Mouse (Mus musculus): ENCODE measurements around the gene Mapkap1. TPM values are rescaled to one million over a fixed set of nuclear protein-coding genes. Genes with fewer than 3 reads are reported as not detected.

The Mapkap1 gene
- polyA plus RNA-seq, 2 experiments: 61.1 to 110 TPM

- no peaks in the 10 kb centered on the region for H3K27me3 ChIP-seq (ENCODE audit: control insufficient read depth, insufficient read depth, low read length)
- H3K4me1 ChIP-seq (ENCODE audit: control insufficient read depth, insufficient read depth, low read length): peaks cover 3% of the 10 kb centered on the region; the same call in 1 of the 2 replicates
- no peak overlapping the region for H3K27ac ChIP-seq (replicated peaks; ENCODE audit: low read depth, low read length)
- no peak for TF ChIP-seq POLR2A (IDR thresholded peaks at IDR 0.05; ENCODE audit: borderline replicate concordance, extremely low read depth, insufficient read depth, insufficient read length)
- H3K9me3 ChIP-seq (ENCODE audit: control insufficient read depth, low read length): no peaks in the 10 kb centered on the region
- no peak for DNase-seq (ENCODE audit: low spot score)
- no peak for ATAC-seq (ENCODE audit: low FRiP score, low read depth)
- WGBS: 88% methylated on average over 13 of the region's 13 CpGs
- no peak overlapping the region for H3K4me2 ChIP-seq (replicated peaks; ENCODE audit: low read depth, low read length, severe bottlenecking)
- H3K36me3 ChIP-seq (ENCODE audit: control insufficient read depth, insufficient read depth, low read length): no peaks in the 10 kb centered on the region
- no peak overlapping the region for H3K9ac ChIP-seq (ENCODE audit: low read depth, low read length, severe bottlenecking)
- H3K4me3 ChIP-seq (replicated peaks; ENCODE audit: low read length): no peak overlapping the region
Measured at GRCm38 (mm10) chr2:34544646-34545395, 138.2 kb downstream of the Mapkap1 start.

DNA sequence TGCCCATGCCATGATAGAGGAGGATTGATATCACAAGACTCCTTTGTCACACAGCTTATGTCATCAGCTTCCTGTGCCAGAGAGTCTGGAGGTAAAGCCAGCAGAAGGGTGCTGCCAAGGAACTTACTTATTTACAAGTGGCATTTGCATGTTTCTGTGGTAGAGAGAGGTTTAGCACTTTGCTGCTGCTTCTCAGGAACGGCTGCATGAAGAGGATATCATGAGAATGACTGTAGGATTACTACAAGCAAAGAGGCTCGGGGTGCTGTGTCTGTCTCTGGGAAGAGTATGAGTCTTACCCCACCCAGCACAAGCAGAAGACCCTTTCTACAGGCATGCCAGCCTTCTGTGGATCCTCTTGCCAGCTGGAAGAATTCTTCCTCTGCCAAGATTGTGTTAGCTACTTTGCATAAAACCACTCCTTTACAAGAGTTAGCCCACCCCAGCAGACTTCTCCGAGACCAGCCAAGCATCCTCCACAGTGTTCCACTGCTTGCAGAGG is 139.7 kb downstream of the Mapkap1 start:
- no peak overlapping the region for H3K4me2 ChIP-seq (replicated peaks; ENCODE audit: low read depth, low read length, severe bottlenecking)
- 69% methylated on average over 3 of the region's 3 CpGs for WGBS
- H3K27me3 ChIP-seq (ENCODE audit: control insufficient read depth, insufficient read depth, low read length): no peaks in the 10 kb centered on the region
- H3K9ac ChIP-seq (ENCODE audit: low read depth, low read length, severe bottlenecking): no peak overlapping the region
- H3K4me3 ChIP-seq (replicated peaks; ENCODE audit: low read length): no peak overlapping the region
- H3K36me3 ChIP-seq (ENCODE audit: control insufficient read depth, insufficient read depth, low read length): no peaks in the 10 kb centered on the region
- H3K9me3 ChIP-seq (ENCODE audit: control insufficient read depth, low read length): no peaks in the 10 kb centered on the region
- ATAC-seq (ENCODE audit: low FRiP score, low read depth) (no peak), DNase-seq (ENCODE audit: low spot score) (no peak)
- no peak for TF ChIP-seq POLR2A (IDR thresholded peaks at IDR 0.05; ENCODE audit: borderline replicate concordance, extremely low read depth, insufficient read depth, insufficient read length)
- no peak overlapping the region for H3K27ac ChIP-seq (replicated peaks; ENCODE audit: low read depth, low read length)
- peaks cover 3% of the 10 kb centered on the region; the same call in 1 of the 2 replicates for H3K4me1 ChIP-seq (ENCODE audit: control insufficient read depth, insufficient read depth, low read length)

GRCm38 (mm10) chr2:34547516-34547915 is 140.9 kb downstream of the Mapkap1 start:
- Histone ChIP-seq H3K9ac (ENCODE audit: low read depth, low read length, severe bottlenecking) (no peak overlapping the region), H3K27ac (replicated peaks; ENCODE audit: low read depth, low read length) (no peak overlapping the region), H3K27me3 (ENCODE audit: control insufficient read depth, insufficient read depth, low read length) (no peaks in the 10 kb centered on the region), H3K36me3 (ENCODE audit: control insufficient read depth, insufficient read depth, low read length) (no peaks in the 10 kb centered on the region), H3K4me3 (replicated peaks; ENCODE audit: low read length) (no peak overlapping the region), H3K4me2 (replicated peaks; ENCODE audit: low read depth, low read length, severe bottlenecking) (no peak overlapping the region), H3K9me3 (ENCODE audit: control insufficient read depth, low read length) (no peaks in the 10 kb centered on the region), H3K4me1 (ENCODE audit: control insufficient read depth, insufficient read depth, low read length) (peaks cover 3% of the 10 kb centered on the region; the same call in 1 of the 2 replicates)
- 92% methylated on average over 4 of the region's 4 CpGs for WGBS
- DNase-seq (ENCODE audit: low spot score) (no peak), ATAC-seq (ENCODE audit: low FRiP score, low read depth) (no peak)
- TF ChIP-seq POLR2A (IDR thresholded peaks at IDR 0.05; ENCODE audit: borderline replicate concordance, extremely low read depth, insufficient read depth, insufficient read length): no peak

DNA sequence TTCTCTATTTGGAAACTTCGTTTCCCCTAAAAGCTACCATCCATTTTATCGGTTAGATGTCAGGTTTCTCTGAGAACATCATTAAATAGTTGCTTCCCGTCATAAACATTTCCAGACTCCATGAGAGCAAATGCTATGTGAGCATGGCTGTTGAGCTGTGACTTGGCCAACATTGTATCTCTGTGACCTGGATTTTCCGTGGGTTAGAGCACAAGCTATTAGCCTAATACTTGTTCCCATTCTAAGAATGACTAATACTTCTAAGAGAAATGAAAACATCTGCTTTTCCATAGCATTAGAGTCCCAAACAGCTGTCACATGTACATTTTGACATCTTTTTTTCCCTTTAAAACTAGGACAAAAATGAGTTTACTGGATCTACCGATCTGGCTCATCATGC is 142.4 kb downstream of the Mapkap1 start:
- Histone ChIP-seq H3K4me1 (ENCODE audit: control insufficient read depth, insufficient read depth, low read length) (no peaks in the 10 kb centered on the region), H3K4me2 (replicated peaks; ENCODE audit: low read depth, low read length, severe bottlenecking) (no peak overlapping the region), H3K9ac (ENCODE audit: low read depth, low read length, severe bottlenecking) (no peak overlapping the region), H3K27me3 (ENCODE audit: control insufficient read depth, insufficient read depth, low read length) (no peaks in the 10 kb centered on the region), H3K27ac (replicated peaks; ENCODE audit: low read depth, low read length) (no peak overlapping the region), H3K9me3 (ENCODE audit: control insufficient read depth, low read length) (no peaks in the 10 kb centered on the region), H3K36me3 (ENCODE audit: control insufficient read depth, insufficient read depth, low read length) (no peaks in the 10 kb centered on the region), H3K4me3 (replicated peaks; ENCODE audit: low read length) (no peak overlapping the region)
- 73% methylated on average over 5 of the region's 5 CpGs for WGBS
- ATAC-seq (ENCODE audit: low FRiP score, low read depth): no peak
- TF ChIP-seq POLR2A (IDR thresholded peaks at IDR 0.05; ENCODE audit: borderline replicate concordance, extremely low read depth, insufficient read depth, insufficient read length): no peak
- no peak for DNase-seq (ENCODE audit: low spot score)

- no peak overlapping the region for H3K27ac ChIP-seq (replicated peaks; ENCODE audit: low read depth, low read length)
- no peak for TF ChIP-seq POLR2A (IDR thresholded peaks at IDR 0.05; ENCODE audit: borderline replicate concordance, extremely low read depth, insufficient read depth, insufficient read length)
Measured at GRCm38 (mm10) chr2:34549469-34549868, 142.9 kb downstream of the Mapkap1 start.

More at GRCm38 (mm10) chr2:34549469-34549868, 142.9 kb downstream of the Mapkap1 start:
- H3K4me3 ChIP-seq (replicated peaks; ENCODE audit: low read length): no peak overlapping the region
- H3K9me3 ChIP-seq (ENCODE audit: control insufficient read depth, low read length): no peaks in the 10 kb centered on the region
- H3K27me3 ChIP-seq (ENCODE audit: control insufficient read depth, insufficient read depth, low read length): no peaks in the 10 kb centered on the region
- H3K4me1 ChIP-seq (ENCODE audit: control insufficient read depth, insufficient read depth, low read length): no peaks in the 10 kb centered on the region; the same call in 1 of the 2 replicates
- H3K36me3 ChIP-seq (ENCODE audit: control insufficient read depth, insufficient read depth, low read length): no peaks in the 10 kb centered on the region
- no peak overlapping the region for H3K4me2 ChIP-seq (replicated peaks; ENCODE audit: low read depth, low read length, severe bottlenecking)
- DNase-seq (ENCODE audit: low spot score) (no peak), ATAC-seq (ENCODE audit: low FRiP score, low read depth) (no peak)
- no peak overlapping the region for H3K9ac ChIP-seq (ENCODE audit: low read depth, low read length, severe bottlenecking)
- 85% methylated on average over 7 of the region's 7 CpGs for WGBS
